Mouse (Mus musculus): Measurements from ENCODE around the gene Gm10031. TPM values are rescaled to one million over a fixed set of nuclear protein-coding genes. Genes with fewer than 3 reads are reported as not detected.
"Not testable (repeated sequence)": the region's sequence is repeated elsewhere in the genome, so short reads cannot be mapped to it uniquely, and the experiment has no call there.

Gm10031 gene
- 0.14 and 0.29 TPM in 2 replicates for polyA plus RNA-seq (2015; fragmentation: Nextera tagmentation; extraction: Ambion mirVana)

GRCm38 (mm10) chr1:156523842-156524241 lies at the start of gene Gm10031:
Gm10031 (plus strand) TSS chr1:156524012.
- H3K36me3 ChIP-seq (replicated peaks; ENCODE audit: insufficient read depth, low read length); H3K4me1 ChIP-seq (ENCODE audit: insufficient read depth); H3K9ac ChIP-seq (replicated peaks); H3K27me3 ChIP-seq (ENCODE audit: insufficient read depth, low read length); H3K27ac ChIP-seq (ENCODE audit: low read depth); H3K9me3 ChIP-seq (ENCODE audit: low read length); DNase-seq; H3K4me3 ChIP-seq (ENCODE audit: low read depth, low read length); H3K4me2 ChIP-seq (ENCODE audit: low read depth, low read length): not testable (repeated sequence)
- 90% methylated on average over 21 of the region's 22 CpGs for WGBS (ENCODE audit: insufficient replicate concordance)
- peak; percentile 76; the same call in 1 of the 2 replicates for ATAC-seq

GRCm38 (mm10) chr1:156474854-156475253 lies 49.0 kb upstream of the Gm10031 start:
- Histone ChIP-seq H3K9me3 (ENCODE audit: low read length) (no peaks in the 10 kb centered on the region), H3K4me3 (ENCODE audit: low read depth, low read length) (no peak overlapping the region), H3K9ac (replicated peaks) (no peak overlapping the region), H3K27ac (ENCODE audit: low read depth) (no peak overlapping the region), H3K4me2 (ENCODE audit: low read depth, low read length) (no peak overlapping the region), H3K36me3 (replicated peaks; ENCODE audit: insufficient read depth, low read length) (no peaks in the 10 kb centered on the region), H3K4me1 (ENCODE audit: insufficient read depth) (peaks cover 16% of the 10 kb centered on the region; the same call in 1 of the 2 replicates), H3K27me3 (ENCODE audit: insufficient read depth, low read length) (no peaks in the 10 kb centered on the region)
- no peak for DNase-seq
- no peak for ATAC-seq
- 69% methylated on average over 3 of the region's 3 CpGs for WGBS (ENCODE audit: insufficient replicate concordance)
- no peak for TF ChIP-seq EP300 (IDR thresholded peaks at IDR 0.05; ENCODE audit: low read depth)
- no peak for TF ChIP-seq CTCF (IDR thresholded peaks at IDR 0.05; ENCODE audit: low read depth)

GRCm38 (mm10) chr1:156476016-156476415 lies 47.8 kb upstream of the Gm10031 start:
- H3K4me3 ChIP-seq (ENCODE audit: low read depth, low read length), result no peak overlapping the region
- DNase-seq (no peak), ATAC-seq (no peak)
- H3K27ac ChIP-seq (ENCODE audit: low read depth), result no peak overlapping the region
- 69% methylated on average over 2 of the region's 2 CpGs for WGBS (ENCODE audit: insufficient replicate concordance)
- no peaks in the 10 kb centered on the region for H3K27me3 ChIP-seq (ENCODE audit: insufficient read depth, low read length)
- H3K36me3 ChIP-seq (replicated peaks; ENCODE audit: insufficient read depth, low read length), result no peaks in the 10 kb centered on the region
- no peak overlapping the region for H3K4me2 ChIP-seq (ENCODE audit: low read depth, low read length)
- H3K9me3 ChIP-seq (ENCODE audit: low read length), result no peaks in the 10 kb centered on the region
- H3K4me1 ChIP-seq (ENCODE audit: insufficient read depth), result peaks cover 9% of the 10 kb centered on the region; the same call in 1 of the 2 replicates
- H3K9ac ChIP-seq (replicated peaks), result no peak overlapping the region
- TF ChIP-seq EP300 (IDR thresholded peaks at IDR 0.05; ENCODE audit: low read depth), result no peak
- no peak for TF ChIP-seq CTCF (IDR thresholded peaks at IDR 0.05; ENCODE audit: low read depth)

GRCm38 (mm10) chr1:156476535-156476934 lies 47.3 kb upstream of the Gm10031 start:
- H3K27ac ChIP-seq (ENCODE audit: low read depth), result no peak overlapping the region
- H3K36me3 ChIP-seq (replicated peaks; ENCODE audit: insufficient read depth, low read length), result no peaks in the 10 kb centered on the region
- no peak overlapping the region for H3K9ac ChIP-seq (replicated peaks)
- no peak overlapping the region for H3K4me3 ChIP-seq (ENCODE audit: low read depth, low read length)
- no peaks in the 10 kb centered on the region for H3K9me3 ChIP-seq (ENCODE audit: low read length)
- ATAC-seq (no peak), DNase-seq (no peak)
- WGBS (ENCODE audit: insufficient replicate concordance), result 67% methylated on average over 7 of the region's 7 CpGs
- H3K4me1 ChIP-seq (ENCODE audit: insufficient read depth), result peaks cover 9% of the 10 kb centered on the region; the same call in 1 of the 2 replicates
- TF ChIP-seq CTCF (IDR thresholded peaks at IDR 0.05; ENCODE audit: low read depth), result no peak
- TF ChIP-seq EP300 (IDR thresholded peaks at IDR 0.05; ENCODE audit: low read depth), result no peak
- H3K27me3 ChIP-seq (ENCODE audit: insufficient read depth, low read length), result no peaks in the 10 kb centered on the region
- no peak overlapping the region for H3K4me2 ChIP-seq (ENCODE audit: low read depth, low read length)

GRCm38 (mm10) chr1:156481826-156482225 lies 42.0 kb upstream of the Gm10031 start:
- H3K4me2 ChIP-seq (ENCODE audit: low read depth, low read length), result no peak overlapping the region
- TF ChIP-seq EP300 (IDR thresholded peaks at IDR 0.05; ENCODE audit: low read depth) (no peak), CTCF (IDR thresholded peaks at IDR 0.05; ENCODE audit: low read depth) (peak; percentile 7; the same call in 1 of the 2 replicates)
- H3K4me3 ChIP-seq (ENCODE audit: low read depth, low read length), result no peak overlapping the region
- no peaks in the 10 kb centered on the region for H3K9me3 ChIP-seq (ENCODE audit: low read length)
- H3K9ac ChIP-seq (replicated peaks), result no peak overlapping the region
- H3K4me1 ChIP-seq (ENCODE audit: insufficient read depth), result 0 out of 2 replicates have a peak, but pooled peaks cover 3% of the 10 kb centered on the region
- DNase-seq (no peak), ATAC-seq (no peak)
- no peaks in the 10 kb centered on the region for H3K36me3 ChIP-seq (replicated peaks; ENCODE audit: insufficient read depth, low read length)
- H3K27ac ChIP-seq (ENCODE audit: low read depth), result no peak overlapping the region
- WGBS (ENCODE audit: insufficient replicate concordance), result 88% methylated on average over 3 of the region's 3 CpGs
- no peaks in the 10 kb centered on the region for H3K27me3 ChIP-seq (ENCODE audit: insufficient read depth, low read length)

GRCm38 (mm10) chr1:156487498-156487897 lies 36.3 kb upstream of the Gm10031 start:
- no peaks in the 10 kb centered on the region for H3K9me3 ChIP-seq (ENCODE audit: low read length)
- DNase-seq (no peak), ATAC-seq (no peak)
- H3K4me1 ChIP-seq (ENCODE audit: insufficient read depth), result no peaks in the 10 kb centered on the region
- no peak overlapping the region for H3K4me3 ChIP-seq (ENCODE audit: low read depth, low read length)
- TF ChIP-seq EP300 (IDR thresholded peaks at IDR 0.05; ENCODE audit: low read depth) (no peak), CTCF (IDR thresholded peaks at IDR 0.05; ENCODE audit: low read depth) (peak; percentile 29; the same call in 1 of the 2 replicates)
- no peak overlapping the region for H3K27ac ChIP-seq (ENCODE audit: low read depth)
- H3K36me3 ChIP-seq (replicated peaks; ENCODE audit: insufficient read depth, low read length), result no peaks in the 10 kb centered on the region
- 92% methylated on average over 7 of the region's 7 CpGs for WGBS (ENCODE audit: insufficient replicate concordance)
- no peak overlapping the region for H3K4me2 ChIP-seq (ENCODE audit: low read depth, low read length)
- no peaks in the 10 kb centered on the region for H3K27me3 ChIP-seq (ENCODE audit: insufficient read depth, low read length)
- H3K9ac ChIP-seq (replicated peaks), result no peak overlapping the region

GRCm38 (mm10) chr1:156488031-156488430 lies 35.8 kb upstream of the Gm10031 start:
- Histone ChIP-seq H3K27me3 (ENCODE audit: insufficient read depth, low read length) (no peaks in the 10 kb centered on the region), H3K9ac (replicated peaks) (no peak overlapping the region), H3K4me1 (ENCODE audit: insufficient read depth) (no peaks in the 10 kb centered on the region), H3K9me3 (ENCODE audit: low read length) (no peaks in the 10 kb centered on the region), H3K27ac (ENCODE audit: low read depth) (no peak overlapping the region), H3K4me3 (ENCODE audit: low read depth, low read length) (no peak overlapping the region), H3K4me2 (ENCODE audit: low read depth, low read length) (no peak overlapping the region), H3K36me3 (replicated peaks; ENCODE audit: insufficient read depth, low read length) (no peaks in the 10 kb centered on the region)
- no peak for DNase-seq
- WGBS (ENCODE audit: insufficient replicate concordance), result 71% methylated on average over 5 of the region's 5 CpGs
- no peak for TF ChIP-seq CTCF (IDR thresholded peaks at IDR 0.05; ENCODE audit: low read depth)
- ATAC-seq, result no peak
